Mouse (Mus musculus) thymus, adult 2 months (tissue): Measurements from ENCODE around the gene Zfp326.

Source experiments
- CTCF ChIP-seq: fragments of 200-500 bp; IDR thresholded peaks from 2 replicates; pipeline ENCODE4 v1.5.1; 2012; ENCODE audit warnings: mild to moderate bottlenecking, control low read depth, low read length, moderate library complexity, borderline replicate concordance; ENCODE audit not compliant: control insufficient read depth, poor library complexity, insufficient read depth; ENCODE audit errors: extremely low read depth
- POLR2A ChIP-seq: fragments of 200-500 bp; IDR thresholded peaks from 2 replicates; pipeline ENCODE4 v1.6.1; 2012; ENCODE audit warnings: mild to moderate bottlenecking, low read length, control low read depth, moderate library complexity; ENCODE audit not compliant: control insufficient read depth, poor library complexity, insufficient read depth; ENCODE audit errors: extremely low read depth

DNA sequence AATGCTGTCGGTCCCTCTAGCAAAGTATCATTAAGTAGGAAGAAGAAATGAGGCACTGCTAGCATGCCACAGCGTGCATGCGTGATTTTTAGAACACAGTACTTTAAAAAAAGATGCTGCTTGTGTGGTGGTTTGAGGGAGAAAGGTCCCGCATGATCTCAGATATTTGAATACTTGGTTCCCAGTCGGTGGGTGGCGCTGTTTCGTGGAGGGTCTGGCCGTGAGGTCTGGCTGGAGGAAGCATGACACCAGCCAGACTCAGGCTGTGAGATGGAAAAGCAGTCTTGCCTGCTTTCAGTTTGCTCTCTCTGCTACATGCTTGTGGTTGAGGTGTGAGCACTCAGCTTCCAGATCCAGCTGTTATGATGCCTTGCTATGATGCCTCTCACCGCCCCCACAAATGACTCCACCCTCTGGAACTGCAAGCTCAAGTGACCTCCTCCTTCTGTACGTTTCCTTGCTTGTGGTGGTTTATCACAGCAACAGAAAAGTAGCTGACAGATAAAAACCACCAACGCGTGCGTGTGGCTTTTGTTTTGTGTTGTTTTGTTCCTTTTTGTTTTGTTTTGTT, 36.5 kb upstream of the Zfp326 start:
- TF ChIP-seq CTCF (no peak), POLR2A (no peak)
